Mouse (Mus musculus): ENCODE data around the gene Rab11fip4.

Gene Rab11fip4

GRCm38 (mm10) chr11:79738725-79739558 lies 147.9 kb downstream of the Rab11fip4 start:
- no peak for DNase-seq (ENCODE audit: low spot score)

- no peak for DNase-seq (ENCODE audit: low spot score)
Observed at GRCm38 (mm10) chr11:79740740-79741512, 149.9 kb downstream of the Rab11fip4 start.

- DNase-seq (ENCODE audit: low spot score): no peak
Observed at GRCm38 (mm10) chr11:79746552-79747102, 155.6 kb downstream of the Rab11fip4 start.

All from spleen, adult 12 weeks (tissue).